Mouse (Mus musculus): ENCODE data around the gene Arfrp1.

DNA sequence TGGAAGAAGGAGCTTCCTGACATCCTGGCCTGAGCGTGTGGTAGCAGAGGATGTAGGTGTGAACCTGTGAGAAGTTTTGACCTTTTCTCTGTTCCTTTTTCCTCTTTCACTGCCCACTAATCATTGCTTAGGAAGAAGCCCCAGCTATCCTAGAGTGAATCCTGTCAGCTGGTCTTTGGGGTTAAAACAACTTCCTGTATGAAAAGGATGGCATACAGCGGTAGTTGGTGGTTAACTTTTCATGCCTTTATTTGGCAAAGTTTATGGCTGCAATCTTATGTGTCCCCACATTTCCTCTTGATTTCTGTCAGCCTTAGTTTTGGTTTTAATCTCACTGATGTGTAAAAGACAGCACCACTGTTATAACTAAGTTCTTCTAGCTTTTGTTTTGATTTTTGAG lies 12.0 kb upstream of the Arfrp1 start:
- TF ChIP-seq CTCF (conservative IDR thresholded peaks at IDR 0.05 in 1 of 2, IDR thresholded peaks at IDR 0.05 in 1 of 2; ENCODE audit: low read depth in 2 of 2, low read length in 2 of 2) (no peak), JUND (conservative IDR thresholded peaks at IDR 0.05; ENCODE audit: low read depth, low read length) (no peak), PAX5 (IDR thresholded peaks at IDR 0.05; ENCODE audit: low read length) (no peak), MAFK (IDR thresholded peaks at IDR 0.05; ENCODE audit: insufficient replicate concordance, low read length) (no peak), TBP (conservative IDR thresholded peaks at IDR 0.05; ENCODE audit: low read depth, low read length) (no peak), BHLHE40 (IDR thresholded peaks at IDR 0.05; ENCODE audit: low read depth, low read length) (no peak), RCOR1 (conservative IDR thresholded peaks at IDR 0.05; ENCODE audit: low read depth, low read length) (no peak), RAD21 (IDR thresholded peaks at IDR 0.05; ENCODE audit: low read depth, low read length) (no peak), MAX (IDR thresholded peaks at IDR 0.05; ENCODE audit: low read length) (no peak), EP300 (IDR thresholded peaks at IDR 0.05; ENCODE audit: low read length) (no peak), POLR2A (IDR thresholded peaks at IDR 0.05; ENCODE audit: low read depth, low read length) (no peak), USF2 (conservative IDR thresholded peaks at IDR 0.05; ENCODE audit: low read depth, low read length) (no peak), JUN (IDR thresholded peaks at IDR 0.05; ENCODE audit: insufficient read depth, low read depth, low read length) (no peak), POLR2AphosphoS2 (IDR thresholded peaks at IDR 0.05; ENCODE audit: low read depth, low read length) (no peak)

Measured in CH12.LX (cell line).